Mouse (Mus musculus) c-Kit-negative CD71-positive TER-119-positive erythroid progenitor cells, embryonic 14.5 days (primary cell): ENCODE data around the gene Trim17.

Source experiments
- DNase-seq: peaks from one replicate; pipeline ENCODE4 v3.0.0-alpha.2; 2013; ENCODE audit warnings: low read depth, low spot score

Trim17 gene

DNA sequence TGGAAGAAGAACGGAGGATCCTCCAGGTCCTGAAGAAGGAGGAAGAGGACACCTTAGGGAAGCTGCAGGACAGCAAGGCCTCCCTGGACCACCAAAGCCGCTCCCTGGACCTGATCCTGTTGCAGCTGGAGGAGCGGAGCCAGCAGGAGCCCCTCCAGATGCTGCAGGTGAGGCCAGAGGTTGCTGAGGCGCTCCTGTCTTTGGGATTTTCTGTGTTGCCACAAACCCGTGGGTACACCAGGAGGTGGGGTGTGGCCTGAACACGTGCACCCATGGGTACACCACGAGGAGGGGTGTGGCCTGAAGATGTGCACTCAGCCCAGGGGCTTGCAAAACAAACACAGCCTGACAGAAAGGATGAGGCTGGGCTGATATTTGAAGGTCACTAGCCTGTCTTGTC, 14.1 kb downstream of the Trim17 start:
- DNase-seq = no peak

DNA sequence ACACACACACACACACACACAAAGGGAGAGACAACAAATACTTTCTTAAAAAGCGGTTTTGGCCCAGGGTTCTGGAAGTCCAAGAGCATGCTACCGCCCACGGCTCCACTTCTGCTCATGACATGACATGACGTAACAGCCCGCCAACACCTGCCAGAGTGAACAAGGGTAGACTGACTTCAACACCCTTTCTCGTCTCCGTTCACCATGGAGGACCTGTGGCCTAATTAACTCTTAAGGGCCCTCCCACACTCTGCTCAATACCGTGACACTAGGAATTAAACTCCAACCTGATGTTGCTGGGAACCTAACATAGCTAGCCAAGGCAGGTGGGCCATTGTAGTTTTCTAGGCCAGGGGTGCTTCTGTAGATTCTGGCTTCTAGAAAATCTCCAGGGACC, 14.5 kb downstream of the Trim17 start:
- no peak for DNase-seq

DNA sequence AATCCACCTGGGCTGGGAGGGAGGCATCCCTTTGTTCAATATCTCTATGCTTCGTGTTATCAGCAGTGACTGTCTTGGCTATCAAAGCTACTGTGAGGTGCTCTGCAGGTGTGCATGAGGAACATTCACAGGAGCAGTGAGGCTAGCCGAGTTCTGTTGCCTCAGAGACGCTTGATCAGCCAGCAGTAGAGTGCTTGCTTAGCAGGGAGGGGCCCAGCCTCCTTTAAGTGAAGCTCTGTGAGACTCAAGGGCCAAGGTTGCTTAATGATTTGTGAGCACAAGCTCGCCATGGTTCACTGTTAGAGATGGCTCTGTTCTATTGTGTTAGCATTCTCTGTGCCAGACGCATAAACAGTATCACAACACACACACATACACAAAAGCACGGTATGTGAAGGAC, 15.2 kb downstream of the Trim17 start:
- no peak for DNase-seq

DNA sequence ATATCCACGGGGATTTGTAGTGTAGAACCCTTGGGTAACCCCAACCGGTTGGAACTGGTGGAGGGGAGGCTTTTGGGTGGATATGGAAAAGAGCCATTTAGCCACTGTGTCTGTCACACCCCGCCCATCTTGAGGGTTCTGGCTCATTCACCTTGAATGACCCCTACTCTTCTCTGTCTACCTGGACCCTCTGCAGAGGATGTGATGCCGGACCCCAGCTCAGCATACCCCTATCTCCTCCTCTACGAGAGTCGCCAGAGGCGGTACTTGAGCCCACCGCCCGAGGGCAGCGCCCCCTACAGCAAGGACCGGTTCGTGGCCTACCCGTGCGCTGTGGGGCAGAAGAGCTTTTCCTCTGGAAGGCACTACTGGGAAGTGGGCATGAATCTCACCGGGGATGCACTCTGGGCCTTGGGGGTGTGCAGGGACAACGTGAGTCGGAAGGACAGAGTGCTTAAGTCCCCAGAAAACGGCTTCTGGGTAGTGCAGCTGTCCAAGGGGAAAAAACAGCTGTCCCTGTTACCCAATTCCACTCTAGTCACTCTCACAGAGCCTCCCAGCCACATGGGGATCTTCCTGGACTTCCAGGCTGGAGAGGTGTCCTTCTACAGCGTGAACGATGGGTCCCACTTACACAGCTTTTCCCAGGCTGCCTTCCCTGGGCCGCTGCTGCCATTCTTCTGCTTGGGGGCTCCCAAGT, 16.5 kb downstream of the Trim17 start:
- DNase-seq = no peak

DNA sequence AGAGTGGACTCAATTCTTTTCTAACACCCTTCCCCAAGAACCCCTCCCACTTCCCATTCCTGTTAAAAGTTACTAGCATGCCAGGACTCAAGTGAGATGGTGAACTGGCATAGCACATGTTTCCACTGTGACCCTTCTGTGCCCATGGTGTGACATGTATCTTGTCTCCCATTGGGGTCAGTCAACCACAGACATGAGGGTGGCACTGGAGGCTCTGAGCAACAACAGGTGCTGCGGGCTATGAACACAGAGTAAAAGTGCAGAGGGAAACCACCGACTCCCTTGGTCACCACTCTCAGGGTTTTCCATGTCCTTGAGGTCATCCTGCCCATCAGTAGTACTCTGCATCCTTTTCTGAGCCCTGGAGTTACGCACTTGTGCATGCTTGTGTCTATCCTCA, 17.3 kb downstream of the Trim17 start:
- DNase-seq = no peak

DNA sequence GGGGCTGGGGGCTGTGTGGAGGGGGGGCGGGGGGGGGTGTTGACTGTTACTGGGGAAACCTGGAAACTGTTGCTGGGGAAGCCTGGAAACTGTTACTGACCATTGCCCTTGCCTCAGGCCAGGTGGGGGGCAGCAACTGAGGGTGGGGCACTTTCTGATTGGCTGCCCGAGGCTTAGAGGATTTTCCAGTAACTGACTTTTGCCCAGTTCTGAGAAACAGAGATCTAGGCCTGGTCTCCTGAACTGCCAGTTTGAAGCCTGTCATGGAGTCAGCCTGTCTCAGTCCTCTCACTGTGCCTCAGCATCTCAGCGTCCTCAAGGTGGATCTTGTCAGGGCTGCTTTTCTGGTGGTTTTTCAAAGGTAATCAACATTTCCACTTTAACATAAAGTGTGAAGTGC, 19.9 kb downstream of the Trim17 start:
- DNase-seq = no peak

DNA sequence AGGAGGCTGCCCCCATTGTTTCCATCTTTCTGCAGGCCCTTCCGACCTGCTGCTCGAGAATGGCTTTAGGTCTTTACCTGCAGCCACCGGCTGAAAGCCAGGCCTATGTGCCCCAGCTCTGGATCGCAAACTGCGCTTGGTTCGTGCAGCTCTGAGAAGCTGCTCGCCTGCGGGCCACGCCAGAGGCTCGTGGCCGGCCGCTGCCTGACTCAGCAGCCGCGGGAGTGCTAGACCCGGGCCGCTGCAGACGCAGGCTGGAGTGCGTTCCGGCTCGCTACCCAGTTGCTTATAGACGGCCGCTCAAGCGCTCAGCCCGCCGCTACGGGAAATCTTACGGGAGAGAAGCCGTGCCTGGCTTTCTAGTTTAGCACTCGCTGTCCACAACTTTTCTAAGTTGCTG, 22.7 kb downstream of the Trim17 start:
- DNase-seq = no peak

DNA sequence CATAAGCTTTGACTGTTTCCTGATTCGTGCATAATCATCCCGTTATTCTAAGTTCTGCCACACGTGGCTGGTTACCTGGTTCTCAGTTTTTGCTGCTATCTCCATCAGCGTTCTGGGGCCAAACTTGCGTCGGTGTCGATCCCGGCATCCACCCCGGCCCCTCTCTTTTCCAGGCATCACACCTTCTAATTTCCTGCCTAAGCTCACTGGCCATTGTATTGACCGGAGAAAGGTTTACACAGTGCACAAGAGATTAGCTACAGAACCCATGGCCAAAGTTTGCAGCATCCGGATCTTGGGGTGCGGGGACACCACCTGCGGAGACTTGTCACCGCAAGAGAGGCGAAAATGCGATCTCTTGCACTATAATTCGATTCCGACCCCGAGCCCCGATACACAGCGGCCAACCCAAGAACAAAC, 23.1 kb downstream of the Trim17 start:
- DNase-seq = no peak

DNA sequence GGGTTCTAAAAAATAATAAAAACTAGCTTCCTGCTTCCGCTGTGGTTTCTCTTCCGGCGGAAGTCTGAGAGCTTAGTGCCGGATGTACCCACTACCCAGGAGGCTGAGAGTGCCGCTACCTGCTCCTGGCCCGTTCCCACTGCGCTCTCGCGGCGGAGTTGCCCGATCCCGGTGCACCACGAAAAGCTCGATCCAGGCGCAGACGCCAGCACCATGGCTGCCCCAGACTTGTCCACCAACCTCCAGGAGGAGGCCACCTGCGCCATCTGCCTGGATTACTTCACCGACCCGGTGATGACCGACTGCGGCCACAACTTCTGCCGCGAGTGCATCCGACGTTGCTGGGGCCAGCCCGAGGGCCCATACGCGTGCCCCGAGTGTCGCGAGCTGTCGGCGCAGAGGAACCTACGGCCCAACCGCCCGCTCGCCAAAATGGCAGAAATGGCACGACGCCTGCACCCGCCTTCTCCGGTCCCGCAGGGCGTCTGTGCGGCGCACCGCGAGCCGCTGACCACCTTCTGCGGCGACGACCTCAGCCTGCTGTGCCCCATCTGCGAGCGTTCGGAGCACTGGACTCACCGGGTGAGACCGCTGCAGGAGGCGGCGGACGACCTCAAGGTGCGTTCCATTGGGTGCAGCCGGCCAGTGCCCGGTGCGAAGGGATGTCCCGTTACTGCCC, 23.7 kb downstream of the Trim17 start, which contains the start of gene Trim11:
Trim11 (plus strand) TSS at position 67 of the 679 bp plus-strand sequence.
- DNase-seq = no peak

DNA sequence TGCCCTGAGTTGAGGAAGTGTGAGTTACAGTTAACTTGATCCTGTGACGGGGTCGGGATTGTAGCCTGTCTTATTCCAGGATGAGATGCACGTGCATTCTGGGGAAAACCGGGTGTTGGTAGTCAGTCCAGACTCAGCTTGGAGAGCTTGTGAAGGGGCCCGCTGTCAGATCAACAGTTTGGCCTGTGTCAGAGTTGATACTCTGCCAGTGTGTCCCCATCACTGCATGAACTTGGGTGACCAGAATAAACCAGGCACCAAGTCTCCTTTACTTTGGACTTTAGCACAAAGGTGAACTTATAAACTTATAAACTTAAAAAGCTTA, 24.2 kb downstream of the Trim17 start:
- no peak for DNase-seq

DNA sequence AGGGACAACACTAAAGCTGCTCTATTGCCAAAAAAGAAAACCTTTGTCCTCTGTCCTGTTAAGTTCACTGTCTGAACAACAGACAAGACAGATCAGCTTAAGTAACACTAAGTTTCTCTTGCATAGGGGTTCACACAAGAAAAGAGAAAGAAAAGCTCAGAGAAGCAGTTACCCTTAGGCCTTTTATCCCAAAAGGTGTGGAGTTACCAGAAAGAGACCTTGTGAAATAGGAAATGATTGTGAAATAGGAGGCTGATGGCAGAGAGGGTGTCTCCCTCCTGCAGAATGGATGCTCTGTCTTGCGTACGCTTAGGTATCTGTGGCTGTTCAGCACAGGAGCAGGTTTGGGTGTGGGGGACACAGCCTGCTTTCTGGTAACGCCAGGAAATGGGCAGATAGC, 24.7 kb downstream of the Trim17 start:
- DNase-seq = no peak

DNA sequence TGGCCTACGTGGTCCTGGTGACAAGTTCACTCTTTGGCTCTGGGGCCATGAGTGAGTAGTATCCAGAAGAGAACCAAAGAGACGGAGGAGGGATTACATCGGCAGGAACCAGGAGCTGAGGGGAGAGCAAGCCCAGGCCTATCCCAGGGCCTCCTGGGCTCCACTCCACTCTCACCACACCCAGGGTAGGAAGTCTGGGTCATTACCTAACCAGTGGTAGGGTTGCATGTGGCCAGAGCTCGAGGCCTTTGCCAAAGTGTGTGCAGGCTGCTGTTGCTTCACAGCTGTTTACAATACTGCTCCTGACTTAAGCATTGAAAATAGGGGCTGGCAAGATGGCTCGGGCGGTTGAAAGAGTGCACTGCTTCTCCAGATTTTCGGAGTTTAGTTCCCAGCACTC, 25.2 kb downstream of the Trim17 start:
- no peak for DNase-seq

DNA sequence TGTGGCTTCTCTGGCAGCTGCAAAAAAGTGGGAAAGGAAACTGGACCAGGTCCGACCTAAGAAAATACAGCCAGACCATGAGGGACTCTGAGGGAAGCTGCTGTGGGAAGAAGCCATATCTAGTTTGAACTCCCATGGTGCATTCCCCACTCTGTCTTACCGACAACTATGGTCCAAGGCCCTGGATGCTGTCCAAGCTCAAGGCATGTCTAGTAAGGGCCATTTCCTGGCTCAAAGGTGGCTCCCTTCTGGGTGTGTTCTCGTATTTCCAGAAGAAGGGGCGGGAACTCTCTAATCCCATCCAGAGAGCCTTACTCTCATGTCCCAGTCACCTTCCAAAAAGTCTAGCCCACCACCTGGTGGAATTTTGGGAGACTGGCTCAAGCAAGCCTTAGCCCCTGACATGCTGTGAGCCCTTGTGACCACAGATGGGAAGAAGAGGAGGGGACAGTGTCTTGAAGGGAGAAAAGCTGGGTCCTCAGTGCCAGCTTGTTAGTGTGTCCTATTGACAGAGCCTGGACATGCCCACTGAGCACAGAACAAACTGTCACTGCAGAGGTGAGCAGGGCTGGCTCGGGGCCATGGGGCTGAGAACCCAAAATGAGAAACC, 26.0 kb downstream of the Trim17 start:
- no peak for DNase-seq

DNA sequence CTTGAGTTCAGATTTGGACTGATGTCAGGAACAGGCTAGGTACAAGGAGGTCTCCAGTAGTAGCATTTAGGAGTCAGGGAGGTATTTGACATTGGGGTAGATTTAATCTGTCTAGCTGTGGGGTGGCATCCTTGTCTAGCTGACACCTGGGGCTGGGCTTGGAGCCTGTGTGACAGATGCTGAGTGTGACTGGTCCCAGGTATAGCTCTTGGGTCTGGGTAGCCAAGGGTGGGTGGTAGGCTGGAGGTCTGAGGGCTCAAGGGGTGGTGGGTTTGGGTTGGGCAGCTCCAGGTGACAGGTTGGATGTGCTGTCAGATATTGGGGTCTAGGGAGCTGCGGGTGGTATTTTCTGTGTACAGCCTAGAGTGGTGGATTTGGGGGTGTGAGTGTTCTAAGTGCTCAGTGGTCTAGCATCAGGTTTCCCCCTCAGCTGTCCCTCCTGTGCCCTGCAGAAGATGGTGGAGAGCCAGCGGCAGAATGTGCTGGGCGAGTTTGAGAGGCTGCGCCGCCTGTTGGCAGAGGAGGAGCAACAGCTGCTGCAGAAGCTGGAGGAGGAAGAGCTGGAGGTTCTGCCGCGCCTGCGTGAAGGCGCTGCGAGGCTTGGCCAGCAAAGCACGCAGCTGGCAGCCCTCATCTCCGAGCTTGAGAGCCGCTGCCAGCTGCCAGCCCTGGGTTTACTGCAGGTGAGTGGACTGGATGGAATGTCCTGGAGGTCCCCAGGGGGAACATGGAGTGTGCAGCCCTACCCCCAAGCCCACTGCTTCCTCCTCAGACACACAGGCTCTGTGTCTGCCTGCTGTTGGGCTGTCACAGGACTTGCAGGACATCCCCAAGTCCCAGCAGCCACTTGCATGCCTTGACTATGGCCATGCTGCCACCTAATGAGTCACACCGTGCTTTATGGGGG, 27.3 kb downstream of the Trim17 start:
- no peak for DNase-seq

DNA sequence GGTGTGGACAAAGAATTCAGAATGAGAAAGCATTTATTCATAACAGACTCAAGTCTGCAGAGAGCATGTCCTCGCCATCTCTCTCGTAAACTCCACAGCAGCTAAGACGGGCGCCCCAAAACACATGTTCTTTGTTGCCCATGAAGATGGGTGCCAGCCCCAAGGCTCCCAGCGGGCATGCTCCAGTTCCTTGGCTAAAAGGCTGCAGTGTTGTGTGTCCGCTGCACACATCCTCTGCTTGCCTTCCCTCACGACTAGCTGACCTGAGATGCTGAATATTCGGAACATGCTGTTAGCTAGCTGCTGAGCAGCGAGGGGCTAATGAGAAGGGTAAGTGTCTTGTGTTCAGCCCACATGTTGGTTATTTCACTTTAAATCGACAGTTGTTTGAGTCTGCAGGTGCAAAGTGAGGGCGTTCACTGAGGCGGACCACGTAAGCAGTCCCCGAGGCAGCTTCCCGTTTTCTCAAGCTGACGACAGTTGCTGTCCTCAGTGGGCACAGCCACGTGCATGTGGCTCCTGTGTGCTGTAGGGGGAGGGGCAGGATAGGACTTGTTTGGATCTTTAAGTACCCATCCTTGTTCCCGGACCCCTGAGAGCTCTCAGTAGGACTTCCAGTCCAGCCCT, 28.1 kb downstream of the Trim17 start:
- DNase-seq = no peak

DNA sequence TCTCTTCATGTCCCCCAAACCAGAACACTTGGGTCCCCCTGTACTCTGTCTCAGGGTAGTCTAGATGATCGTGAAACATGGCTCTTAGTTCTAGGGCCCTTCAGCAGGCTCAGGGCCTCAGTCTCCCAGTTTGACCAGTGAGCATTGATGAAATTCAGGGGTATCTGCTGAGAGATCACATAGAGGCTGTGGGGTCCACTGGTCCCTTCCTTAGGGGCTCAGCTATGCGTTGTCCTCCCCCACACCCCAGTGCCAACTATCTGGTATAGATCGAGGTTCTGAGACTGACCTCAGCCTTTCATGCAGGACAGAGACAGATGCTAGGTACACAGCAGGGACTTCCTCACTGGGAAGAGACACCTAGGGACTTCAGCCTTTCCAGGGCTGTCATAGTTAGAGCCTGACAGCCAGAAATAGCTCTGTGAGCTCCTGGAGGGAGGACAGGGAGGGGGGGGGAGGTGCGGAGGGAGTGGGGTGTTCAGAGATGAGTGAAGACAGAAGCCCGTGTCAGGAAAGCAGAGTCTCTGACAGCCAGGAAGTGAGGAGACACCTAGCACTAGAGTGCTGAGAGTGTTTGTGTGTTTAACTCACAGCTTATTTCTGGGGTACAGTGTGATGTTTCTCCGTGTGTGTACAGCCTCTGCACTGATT, 29.3 kb downstream of the Trim17 start:
- no peak for DNase-seq

DNA sequence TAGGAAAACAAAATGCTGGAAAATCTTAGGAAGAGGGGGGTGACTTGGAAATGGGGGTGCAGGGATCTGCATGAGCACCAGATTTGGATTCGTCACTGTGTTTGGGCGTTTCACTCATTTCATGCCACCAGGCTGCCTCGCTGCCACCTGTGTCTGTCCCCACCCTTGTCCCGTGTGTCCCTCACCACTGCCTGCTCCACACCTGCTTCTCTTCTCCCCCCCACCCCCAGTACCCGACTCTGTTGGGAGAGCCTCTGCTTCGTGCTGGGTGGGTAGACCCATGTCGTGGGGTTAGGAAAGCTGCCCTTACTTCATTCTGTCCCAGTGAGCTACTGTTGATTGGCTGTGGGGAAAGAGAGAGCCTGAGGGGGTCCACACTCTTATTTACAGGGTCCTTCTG, 30.2 kb downstream of the Trim17 start:
- no peak for DNase-seq

DNA sequence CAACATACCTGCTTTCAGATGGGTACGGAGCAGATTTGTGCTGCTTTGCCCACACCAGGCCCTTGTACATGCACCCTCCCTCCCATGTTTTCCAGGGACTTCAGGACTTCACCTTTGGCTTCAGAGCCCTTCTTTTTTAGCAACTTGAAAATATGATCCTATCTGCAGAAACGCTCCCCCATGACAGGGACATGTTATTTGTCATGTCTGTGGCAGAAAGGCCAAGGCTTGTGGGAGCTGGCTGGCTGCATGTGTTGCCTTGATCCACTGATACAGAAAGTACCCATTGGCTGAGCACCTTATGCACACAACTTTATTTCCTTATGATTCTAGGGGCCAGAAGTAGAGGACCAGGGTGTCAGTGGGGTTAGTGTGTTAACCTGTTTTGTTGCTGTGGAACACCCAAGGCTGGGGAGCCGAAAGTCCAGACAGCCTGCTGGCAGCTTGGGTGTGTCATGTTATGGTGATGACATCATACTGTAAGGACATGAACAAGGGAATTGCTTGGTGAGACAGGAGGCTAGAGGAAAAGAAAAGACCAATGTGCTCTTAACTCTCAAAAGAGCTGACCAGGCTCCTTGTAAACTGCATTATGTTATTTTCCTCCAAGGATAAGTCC, 30.9 kb downstream of the Trim17 start:
- DNase-seq = no peak

DNA sequence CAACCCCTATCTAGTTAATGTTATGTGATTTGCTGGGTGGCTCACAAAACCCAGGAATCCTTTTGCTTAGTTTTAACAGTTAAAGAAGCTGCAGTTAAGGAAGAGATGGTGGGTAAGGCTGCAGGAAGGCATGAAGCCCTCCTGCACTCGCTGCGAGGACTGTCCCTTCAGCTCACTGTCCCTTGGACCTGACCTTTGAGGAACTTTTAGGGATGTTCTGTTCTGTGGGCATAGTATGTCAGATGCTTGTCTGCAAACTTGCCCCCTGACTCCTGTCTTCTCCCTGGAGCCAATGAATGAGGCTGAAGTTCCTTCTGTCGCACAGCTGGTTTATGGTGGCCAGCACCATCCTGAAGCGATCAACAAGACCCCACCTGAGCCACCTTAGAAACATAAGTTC, 34.7 kb downstream of the Trim17 start:
- DNase-seq = no peak

DNA sequence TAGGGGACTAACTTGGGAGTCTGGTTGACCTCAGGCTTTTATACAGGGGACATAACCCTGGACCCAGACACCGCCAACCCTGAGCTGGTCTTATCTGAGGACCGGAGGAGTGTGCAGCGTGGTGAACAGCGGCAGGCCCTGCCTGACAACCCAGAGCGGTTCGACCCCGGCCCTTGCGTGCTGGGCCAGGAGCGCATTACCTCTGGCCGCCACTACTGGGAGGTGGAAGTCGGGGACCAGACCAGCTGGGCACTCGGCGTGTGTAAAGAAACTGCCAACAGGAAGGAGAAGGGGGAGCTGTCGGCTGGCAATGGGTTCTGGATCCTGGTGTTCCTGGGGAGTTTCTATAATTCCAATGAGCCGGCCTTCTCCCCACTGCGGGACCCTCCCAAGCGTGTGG, 35.7 kb downstream of the Trim17 start:
- no peak for DNase-seq

DNA sequence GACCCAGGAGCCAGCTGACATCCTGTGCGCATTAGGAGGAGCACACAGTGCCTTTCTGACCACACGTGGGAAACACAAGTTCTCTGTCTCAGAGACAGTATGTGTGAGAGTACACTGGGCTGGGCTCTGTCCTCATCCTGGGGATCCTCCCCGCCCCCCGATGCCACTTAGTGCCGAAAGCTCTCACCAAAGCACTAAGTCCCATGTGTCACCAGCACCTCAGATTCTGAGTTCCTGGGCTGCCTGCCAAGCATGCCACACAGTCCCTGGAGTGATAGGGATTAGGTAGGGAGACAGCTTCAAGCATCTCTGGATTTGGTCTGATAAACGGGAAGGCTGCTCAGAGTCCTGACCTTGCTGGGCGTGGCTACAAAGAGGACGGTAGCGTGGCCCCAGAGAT, 36.3 kb downstream of the Trim17 start:
- DNase-seq = no peak
